Mouse (Mus musculus) 3T3-L1 (cell line): Measurements from ENCODE around the gene Gm20388.
A peak's percentile ranks its signal among the peaks of the same experiment; 100 is the strongest.

ENCODE experiments used
- DNase-seq: peaks from one replicate; pipeline ENCODE4 v3.0.0-alpha.2; 2015; ENCODE audit warnings: low read depth, low spot score

The Gm20388 gene

GRCm38 (mm10) chr8:122149045-122149444 is 2238.4 kb downstream of the Gm20388 start:
- no peak for DNase-seq

- no peak for DNase-seq
Measured at GRCm38 (mm10) chr8:122149606-122150005, 2239.0 kb downstream of the Gm20388 start.

- DNase-seq, result no peak
Measured at GRCm38 (mm10) chr8:122151541-122151940, 2240.9 kb downstream of the Gm20388 start.

- peak; percentile 64 for DNase-seq
Measured at GRCm38 (mm10) chr8:122155082-122155643, 2244.5 kb downstream of the Gm20388 start.

GRCm38 (mm10) chr8:122155964-122156363 is 2245.3 kb downstream of the Gm20388 start:
- DNase-seq, result peak; percentile 55

GRCm38 (mm10) chr8:122157689-122158088 is 2247.0 kb downstream of the Gm20388 start:
- DNase-seq, result no peak

GRCm38 (mm10) chr8:122160165-122160564 is 2249.5 kb downstream of the Gm20388 start:
- no peak for DNase-seq

GRCm38 (mm10) chr8:122162992-122163391 is 2252.4 kb downstream of the Gm20388 start:
- DNase-seq, result peak; percentile 63

- DNase-seq, result peak; percentile 54
Measured at GRCm38 (mm10) chr8:122167204-122167860, 2256.7 kb downstream of the Gm20388 start.

- no peak for DNase-seq
Measured at GRCm38 (mm10) chr8:122169446-122169845, 2258.8 kb downstream of the Gm20388 start.

- DNase-seq, result peak; percentile 77
Measured at GRCm38 (mm10) chr8:122171823-122172222, 2261.2 kb downstream of the Gm20388 start.

- peak; percentile 87 for DNase-seq
Measured at GRCm38 (mm10) chr8:122174133-122174930, 2263.7 kb downstream of the Gm20388 start.

GRCm38 (mm10) chr8:122178392-122178890 is 2267.8 kb downstream of the Gm20388 start:
- no peak for DNase-seq

- peak; percentile 69 for DNase-seq
Measured at GRCm38 (mm10) chr8:122179354-122179753, 2268.7 kb downstream of the Gm20388 start.

GRCm38 (mm10) chr8:122180116-122180515 is 2269.5 kb downstream of the Gm20388 start:
- DNase-seq, result no peak

- peak; percentile 95 for DNase-seq
Measured at GRCm38 (mm10) chr8:122181414-122181813, 2270.8 kb downstream of the Gm20388 start.

- peak; percentile 82 for DNase-seq
Measured at GRCm38 (mm10) chr8:122181991-122182390, 2271.3 kb downstream of the Gm20388 start.

- DNase-seq, result peak; percentile 84
Measured at GRCm38 (mm10) chr8:122186363-122186974, 2275.8 kb downstream of the Gm20388 start.

GRCm38 (mm10) chr8:122187271-122187670 is 2276.6 kb downstream of the Gm20388 start:
- DNase-seq, result peak; percentile 81

- peak; percentile 43 for DNase-seq
Measured at GRCm38 (mm10) chr8:122190349-122191053, 2279.9 kb downstream of the Gm20388 start.

GRCm38 (mm10) chr8:122191054-122191376 is 2280.4 kb downstream of the Gm20388 start:
- no peak for DNase-seq
